Mouse (Mus musculus) cerebellum, postnatal 14 days (tissue): ENCODE results near the gene Ttyh1.

Experiments used
- DNase-seq, 2 experiments: peaks; one replicate each; pipeline ENCODE4 v3.0.0; 2021; ENCODE audit warnings: mixed read lengths in 2 of 2

The Ttyh1 gene

GRCm38 (mm10) chr7:4123732-4124131 lies 4.5 kb downstream of the Ttyh1 start:
- DNase-seq, result peak; percentile 87 to 92

- peak; percentile 84 to 86 for DNase-seq
Measured at GRCm38 (mm10) chr7:4124315-4124759, 5.1 kb downstream of the Ttyh1 start.

- DNase-seq, result no peak
Measured at GRCm38 (mm10) chr7:4124856-4125255, 5.6 kb downstream of the Ttyh1 start.

- peak; percentile 27 to 35 for DNase-seq
Measured at GRCm38 (mm10) chr7:4125306-4125705, 6.1 kb downstream of the Ttyh1 start.

- DNase-seq, result peak; percentile 11 to 12
Measured at GRCm38 (mm10) chr7:4126992-4127785, 8.0 kb downstream of the Ttyh1 start.

- DNase-seq, result no peak
Measured at GRCm38 (mm10) chr7:4127894-4128293, 8.7 kb downstream of the Ttyh1 start.

GRCm38 (mm10) chr7:4128860-4129259 lies 9.7 kb downstream of the Ttyh1 start:
- DNase-seq, result peak; percentile 18 to 41

- DNase-seq, result peak; percentile 95 to 98
Measured at GRCm38 (mm10) chr7:4130686-4131452, 11.7 kb downstream of the Ttyh1 start.

GRCm38 (mm10) chr7:4131964-4132363 lies 12.8 kb downstream of the Ttyh1 start:
- DNase-seq, result no peak

- peak in 1 of 2 experiments; percentile 17 for DNase-seq
Measured at GRCm38 (mm10) chr7:4132581-4132980, 13.4 kb downstream of the Ttyh1 start.

GRCm38 (mm10) chr7:4132998-4133397 lies 13.8 kb downstream of the Ttyh1 start:
- peak in 1 of 2 experiments; percentile 21 for DNase-seq

GRCm38 (mm10) chr7:4134911-4135310 lies 15.7 kb downstream of the Ttyh1 start:
- no peak for DNase-seq

GRCm38 (mm10) chr7:4136404-4136770 lies 17.2 kb downstream of the Ttyh1 start:
- DNase-seq, result no peak

- DNase-seq, result peak; percentile 98 to 99
Measured at GRCm38 (mm10) chr7:4136771-4137531, 17.7 kb downstream of the Ttyh1 start, which contains the start of gene Leng8. Gene Leng8, plus strand, starts transcription at chr7:4137039.

GRCm38 (mm10) chr7:4137746-4138145 lies 18.5 kb downstream of the Ttyh1 start:
- DNase-seq, result peak in 1 of 2 experiments; percentile 39

GRCm38 (mm10) chr7:4138181-4138580 lies 19.0 kb downstream of the Ttyh1 start:
- peak in 1 of 2 experiments; percentile 3 for DNase-seq

GRCm38 (mm10) chr7:4138671-4139070 lies 19.5 kb downstream of the Ttyh1 start:
- peak in 1 of 2 experiments; percentile 13 for DNase-seq

GRCm38 (mm10) chr7:4139391-4139790 lies 20.2 kb downstream of the Ttyh1 start:
- no peak for DNase-seq

GRCm38 (mm10) chr7:4141648-4142325 lies 22.6 kb downstream of the Ttyh1 start:
- DNase-seq, result peak; percentile 12 to 21

GRCm38 (mm10) chr7:4142796-4143445 lies 23.7 kb downstream of the Ttyh1 start:
- peak; percentile 14 to 36 for DNase-seq

- DNase-seq, result peak in 1 of 2 experiments; percentile 12
Measured at GRCm38 (mm10) chr7:4143506-4143905, 24.3 kb downstream of the Ttyh1 start.

- DNase-seq, result peak in 1 of 2 experiments; percentile 1
Measured at GRCm38 (mm10) chr7:4144046-4144445, 24.8 kb downstream of the Ttyh1 start.
